Mouse (Mus musculus): Measurements from ENCODE around the gene Rbms3. TPM values are rescaled to one million over a fixed set of nuclear protein-coding genes. Genes with fewer than 3 reads are reported as not detected.
A peak's percentile ranks its signal among the peaks of the same experiment; 100 is the strongest.

Rbms3 gene
- polyA plus RNA-seq, 1 experiment from 2014 or later: 75.1 TPM

- Histone ChIP-seq H3K27ac (ENCODE audit: low read depth, low read length) (no peak overlapping the region), H3K9me3 (ENCODE audit: control insufficient read depth, low read length) (no peaks in the 10 kb centered on the region), H3K36me3 (ENCODE audit: control insufficient read depth, insufficient read depth, low read length) (no peaks in the 10 kb centered on the region), H3K27me3 (replicated peaks; ENCODE audit: control insufficient read depth, insufficient read depth, low read length) (no peaks in the 10 kb centered on the region), H3K4me3 (ENCODE audit: low read length) (no peak overlapping the region), H3K4me1 (ENCODE audit: control insufficient read depth, insufficient read depth, low read depth, low read length) (peaks cover 5% of the 10 kb centered on the region), H3K9ac (ENCODE audit: low read depth, low read length) (no peak overlapping the region), H3K4me2 (ENCODE audit: low read length) (no peak overlapping the region)
- WGBS: 98% methylated on average over 5 of the region's 5 CpGs
- ATAC-seq: no peak
These were observed 1071.9 kb downstream of the Rbms3 start for GRCm38 (mm10) chr9:116557781-116558180.

GRCm38 (mm10) chr9:116556641-116557040 is 1073.1 kb downstream of the Rbms3 start:
- no peaks in the 10 kb centered on the region for H3K9me3 ChIP-seq (ENCODE audit: control insufficient read depth, low read length)
- no peaks in the 10 kb centered on the region for H3K27me3 ChIP-seq (replicated peaks; ENCODE audit: control insufficient read depth, insufficient read depth, low read length)
- H3K9ac ChIP-seq (ENCODE audit: low read depth, low read length): peak overlapping the region; percentile 31; the same call in 1 of the 2 replicates
- peak overlapping the region; percentile 5; the same call in 1 of the 2 replicates for H3K4me2 ChIP-seq (ENCODE audit: low read length)
- WGBS: 26% methylated on average over 8 of the region's 8 CpGs
- H3K36me3 ChIP-seq (ENCODE audit: control insufficient read depth, insufficient read depth, low read length): no peaks in the 10 kb centered on the region
- H3K4me3 ChIP-seq (ENCODE audit: low read length): no peak overlapping the region
- no peak overlapping the region for H3K27ac ChIP-seq (ENCODE audit: low read depth, low read length)
- peaks cover 5% of the 10 kb centered on the region for H3K4me1 ChIP-seq (ENCODE audit: control insufficient read depth, insufficient read depth, low read depth, low read length)
- ATAC-seq: no peak

GRCm38 (mm10) chr9:116553181-116553580 is 1076.5 kb downstream of the Rbms3 start:
- Histone ChIP-seq H3K4me3 (ENCODE audit: low read length) (no peak overlapping the region), H3K4me2 (ENCODE audit: low read length) (no peak overlapping the region), H3K36me3 (ENCODE audit: control insufficient read depth, insufficient read depth, low read length) (no peaks in the 10 kb centered on the region), H3K27ac (ENCODE audit: low read depth, low read length) (no peak overlapping the region), H3K4me1 (ENCODE audit: control insufficient read depth, insufficient read depth, low read depth, low read length) (peaks cover 5% of the 10 kb centered on the region), H3K27me3 (replicated peaks; ENCODE audit: control insufficient read depth, insufficient read depth, low read length) (no peaks in the 10 kb centered on the region), H3K9ac (ENCODE audit: low read depth, low read length) (no peak overlapping the region), H3K9me3 (ENCODE audit: control insufficient read depth, low read length) (no peaks in the 10 kb centered on the region)
- no peak for ATAC-seq
- 88% methylated on average over 3 of the region's 3 CpGs for whole genome bisulfite sequencing

GRCm38 (mm10) chr9:116546156-116546555 is 1083.6 kb downstream of the Rbms3 start:
- Histone ChIP-seq H3K9ac (ENCODE audit: low read depth, low read length) (no peak overlapping the region), H3K36me3 (ENCODE audit: control insufficient read depth, insufficient read depth, low read length) (no peaks in the 10 kb centered on the region), H3K27me3 (replicated peaks; ENCODE audit: control insufficient read depth, insufficient read depth, low read length) (no peaks in the 10 kb centered on the region), H3K4me3 (ENCODE audit: low read length) (no peak overlapping the region), H3K4me1 (ENCODE audit: control insufficient read depth, insufficient read depth, low read depth, low read length) (no peaks in the 10 kb centered on the region), H3K27ac (ENCODE audit: low read depth, low read length) (no peak overlapping the region), H3K9me3 (ENCODE audit: control insufficient read depth, low read length) (no peaks in the 10 kb centered on the region), H3K4me2 (ENCODE audit: low read length) (no peak overlapping the region)
- WGBS: 89% methylated on average over 4 of the region's 4 CpGs
- ATAC-seq: no peak

- WGBS: 83% methylated on average over 4 of the region's 4 CpGs
- H3K27ac ChIP-seq (ENCODE audit: low read depth, low read length): no peak overlapping the region
- no peak for ATAC-seq
- no peak overlapping the region for H3K9ac ChIP-seq (ENCODE audit: low read depth, low read length)
- no peaks in the 10 kb centered on the region for H3K4me1 ChIP-seq (ENCODE audit: control insufficient read depth, insufficient read depth, low read depth, low read length)
- no peaks in the 10 kb centered on the region for H3K27me3 ChIP-seq (replicated peaks; ENCODE audit: control insufficient read depth, insufficient read depth, low read length)
- H3K4me3 ChIP-seq (ENCODE audit: low read length): no peak overlapping the region
- no peaks in the 10 kb centered on the region for H3K9me3 ChIP-seq (ENCODE audit: control insufficient read depth, low read length)
- no peak overlapping the region for H3K4me2 ChIP-seq (ENCODE audit: low read length)
- H3K36me3 ChIP-seq (ENCODE audit: control insufficient read depth, insufficient read depth, low read length): no peaks in the 10 kb centered on the region
These were observed 1086.9 kb downstream of the Rbms3 start for GRCm38 (mm10) chr9:116542793-116543192.

GRCm38 (mm10) chr9:116541976-116542375 is 1087.7 kb downstream of the Rbms3 start:
- no peak overlapping the region for H3K4me3 ChIP-seq (ENCODE audit: low read length)
- H3K27ac ChIP-seq (ENCODE audit: low read depth, low read length): no peak overlapping the region
- H3K4me2 ChIP-seq (ENCODE audit: low read length): no peak overlapping the region
- no peak overlapping the region for H3K9ac ChIP-seq (ENCODE audit: low read depth, low read length)
- no peaks in the 10 kb centered on the region for H3K9me3 ChIP-seq (ENCODE audit: control insufficient read depth, low read length)
- H3K4me1 ChIP-seq (ENCODE audit: control insufficient read depth, insufficient read depth, low read depth, low read length): no peaks in the 10 kb centered on the region
- WGBS: 81% methylated on average over 7 of the region's 7 CpGs
- ATAC-seq: no peak
- no peaks in the 10 kb centered on the region for H3K36me3 ChIP-seq (ENCODE audit: control insufficient read depth, insufficient read depth, low read length)
- H3K27me3 ChIP-seq (replicated peaks; ENCODE audit: control insufficient read depth, insufficient read depth, low read length): no peaks in the 10 kb centered on the region

- no peaks in the 10 kb centered on the region for H3K4me1 ChIP-seq (ENCODE audit: control insufficient read depth, insufficient read depth, low read depth, low read length)
- H3K4me3 ChIP-seq (ENCODE audit: low read length): no peak overlapping the region
- WGBS: 74% methylated on average over 3 of the region's 3 CpGs
- no peak overlapping the region for H3K9ac ChIP-seq (ENCODE audit: low read depth, low read length)
- H3K4me2 ChIP-seq (ENCODE audit: low read length): no peak overlapping the region
- no peak for ATAC-seq
- no peaks in the 10 kb centered on the region for H3K27me3 ChIP-seq (replicated peaks; ENCODE audit: control insufficient read depth, insufficient read depth, low read length)
- H3K36me3 ChIP-seq (ENCODE audit: control insufficient read depth, insufficient read depth, low read length): no peaks in the 10 kb centered on the region
- H3K9me3 ChIP-seq (ENCODE audit: control insufficient read depth, low read length): no peaks in the 10 kb centered on the region
- H3K27ac ChIP-seq (ENCODE audit: low read depth, low read length): no peak overlapping the region
These were observed 1094.0 kb downstream of the Rbms3 start for GRCm38 (mm10) chr9:116535709-116536108.

- Histone ChIP-seq H3K36me3 (ENCODE audit: control insufficient read depth, insufficient read depth, low read length) (no peaks in the 10 kb centered on the region), H3K4me2 (ENCODE audit: low read length) (no peak overlapping the region), H3K4me3 (ENCODE audit: low read length) (no peak overlapping the region), H3K27me3 (replicated peaks; ENCODE audit: control insufficient read depth, insufficient read depth, low read length) (no peaks in the 10 kb centered on the region), H3K9ac (ENCODE audit: low read depth, low read length) (no peak overlapping the region), H3K4me1 (ENCODE audit: control insufficient read depth, insufficient read depth, low read depth, low read length) (no peaks in the 10 kb centered on the region), H3K27ac (ENCODE audit: low read depth, low read length) (no peak overlapping the region), H3K9me3 (ENCODE audit: control insufficient read depth, low read length) (no peaks in the 10 kb centered on the region)
- ATAC-seq: no peak
- 83% methylated on average over 5 of the region's 5 CpGs for WGBS
These were observed 1096.3 kb downstream of the Rbms3 start for GRCm38 (mm10) chr9:116533381-116533780.

- no peak for ATAC-seq
These were observed 1098.6 kb downstream of the Rbms3 start for GRCm38 (mm10) chr9:116531121-116531520.

GRCm38 (mm10) chr9:116524386-116524785 is 1105.3 kb downstream of the Rbms3 start:
- no peak overlapping the region for H3K4me3 ChIP-seq (ENCODE audit: low read length)
- H3K27me3 ChIP-seq (replicated peaks; ENCODE audit: control insufficient read depth, insufficient read depth, low read length): no peaks in the 10 kb centered on the region
- no peak overlapping the region for H3K4me2 ChIP-seq (ENCODE audit: low read length)
- H3K36me3 ChIP-seq (ENCODE audit: control insufficient read depth, insufficient read depth, low read length): no peaks in the 10 kb centered on the region
- no peak overlapping the region for H3K27ac ChIP-seq (ENCODE audit: low read depth, low read length)
- H3K4me1 ChIP-seq (ENCODE audit: control insufficient read depth, insufficient read depth, low read depth, low read length): no peaks in the 10 kb centered on the region
- ATAC-seq: no peak
- H3K9me3 ChIP-seq (ENCODE audit: control insufficient read depth, low read length): peaks cover 2% of the 10 kb centered on the region; the same call in 1 of the 2 replicates
- no peak overlapping the region for H3K9ac ChIP-seq (ENCODE audit: low read depth, low read length)
- 69% methylated on average over 5 of the region's 5 CpGs for WGBS

More at GRCm38 (mm10) chr9:116531121-116531520, 1098.6 kb downstream of the Rbms3 start:
- H3K9ac ChIP-seq (ENCODE audit: low read depth, low read length): no peak overlapping the region
- no peak overlapping the region for H3K4me2 ChIP-seq (ENCODE audit: low read length)
- WGBS: 95% methylated on average over 4 of the region's 4 CpGs
- H3K4me1 ChIP-seq (ENCODE audit: control insufficient read depth, insufficient read depth, low read depth, low read length): no peaks in the 10 kb centered on the region
- no peaks in the 10 kb centered on the region for H3K27me3 ChIP-seq (replicated peaks; ENCODE audit: control insufficient read depth, insufficient read depth, low read length)
- peaks cover 2% of the 10 kb centered on the region; the same call in 1 of the 2 replicates for H3K9me3 ChIP-seq (ENCODE audit: control insufficient read depth, low read length)
- H3K36me3 ChIP-seq (ENCODE audit: control insufficient read depth, insufficient read depth, low read length): no peaks in the 10 kb centered on the region
- H3K27ac ChIP-seq (ENCODE audit: low read depth, low read length): no peak overlapping the region
- H3K4me3 ChIP-seq (ENCODE audit: low read length): no peak overlapping the region
